Mouse (Mus musculus): ENCODE measurements around the gene Tmem178.

Tmem178 gene

DNA sequence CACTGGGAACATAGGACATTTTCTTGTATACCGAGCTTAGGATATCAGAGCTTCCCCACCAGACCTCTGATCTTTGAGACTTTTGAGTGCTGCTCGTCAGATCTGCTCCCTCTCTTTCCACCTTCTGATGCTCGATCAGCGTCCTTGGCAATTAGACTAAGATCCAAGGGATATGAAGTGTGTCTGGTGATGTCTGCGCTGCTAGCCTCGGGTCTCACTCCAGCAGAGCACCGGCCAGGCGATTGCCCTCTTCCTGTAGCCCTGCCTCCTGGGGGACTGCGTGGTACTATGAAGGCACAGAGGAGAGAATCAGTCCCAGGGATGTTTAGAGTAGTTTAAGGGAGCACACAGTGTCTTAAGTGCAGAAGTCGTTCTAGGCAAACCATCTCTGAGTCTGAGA lies 38.5 kb downstream of the Tmem178 start:
- in situ Hi-C loops (cut with MseI, MboI): loop anchor here in 1 of 2 experiments (25.0 kb wide), 1 partner anchor 396 kb away; the partner anchor contains the start of gene Cdkl4

- in situ Hi-C loops (cut with MseI, MboI): loop anchor here in 1 of 2 experiments (25.0 kb wide), 1 partner anchor 404 kb away; the partner anchor contains the start of gene Cdkl4
Observed at GRCm38 (mm10) chr17:80991535-80992127, 47.2 kb downstream of the Tmem178 start.

- in situ Hi-C loops (cut with MseI, MboI): loop anchor here in 1 of 2 experiments (25.0 kb wide), 1 partner anchor 410 kb away; the partner anchor contains the start of gene Cdkl4
Observed at GRCm38 (mm10) chr17:80997226-80997625, 52.8 kb downstream of the Tmem178 start.

GRCm38 (mm10) chr17:80998958-80999357 lies 54.5 kb downstream of the Tmem178 start:
- in situ Hi-C loops (cut with MseI, MboI): loop anchor here in 1 of 2 experiments (25.0 kb wide), 1 partner anchor 412 kb away; the partner anchor contains the start of gene Cdkl4

DNA sequence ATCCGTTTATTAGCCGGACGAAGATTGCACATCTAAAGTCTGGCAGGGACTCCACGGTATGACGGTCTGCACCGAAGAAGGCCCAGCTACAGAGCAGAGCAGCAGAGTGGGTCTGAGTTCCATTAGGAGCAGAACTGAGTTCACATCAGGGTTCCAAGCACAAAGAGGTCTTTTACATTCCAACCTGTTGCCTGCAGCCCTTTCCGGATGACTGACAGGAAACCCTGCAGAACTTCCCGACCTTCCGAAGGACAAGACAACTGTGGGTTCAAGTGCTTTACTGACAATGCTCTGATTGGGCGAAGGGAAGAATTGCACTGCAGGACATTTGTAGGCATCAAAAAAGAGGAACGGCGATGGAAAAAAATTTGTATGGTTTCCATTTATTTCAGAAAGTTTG lies 56.6 kb downstream of the Tmem178 start:
- in situ Hi-C loops (cut with MseI, MboI): no loop called here

DNA sequence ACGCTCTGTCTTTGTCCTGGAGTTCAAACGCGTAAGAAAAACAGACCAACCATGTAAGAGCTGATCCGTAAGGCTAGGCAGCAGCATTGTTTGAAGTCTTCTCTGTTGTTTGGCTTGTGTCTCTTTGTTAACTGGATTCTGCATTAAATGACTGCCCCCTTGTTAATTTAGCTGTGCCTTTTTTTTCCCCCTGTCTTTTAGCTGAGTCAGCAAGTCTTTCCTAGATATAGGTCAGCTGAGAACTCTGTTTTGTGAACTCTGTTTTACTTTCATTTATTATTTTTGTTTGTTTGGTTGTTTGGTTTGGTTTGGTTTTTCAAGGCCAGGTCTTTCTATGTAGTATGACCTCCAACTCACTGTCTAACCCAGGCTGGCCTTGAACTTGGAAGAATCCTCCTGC lies 57.2 kb downstream of the Tmem178 start:
- in situ Hi-C loops (cut with MseI, MboI): no loop called here

DNA sequence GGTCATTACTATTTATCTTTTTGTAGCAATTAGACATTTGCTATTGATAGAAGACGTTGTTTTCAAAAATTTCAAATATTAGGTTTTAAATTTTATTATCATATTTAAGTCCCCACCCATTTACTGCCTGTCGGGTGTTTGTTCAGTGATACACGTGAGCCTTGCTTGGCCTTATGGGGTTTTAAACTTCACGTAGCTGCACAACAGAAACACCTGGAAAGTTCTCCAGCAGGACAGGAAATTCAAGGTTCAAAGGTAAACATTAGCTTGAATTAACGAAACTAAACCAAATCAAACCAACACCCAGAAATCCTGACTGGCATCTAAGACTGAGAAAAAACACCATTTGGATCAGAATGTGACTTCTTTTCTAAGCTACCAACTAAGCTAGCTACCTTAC lies 57.7 kb downstream of the Tmem178 start:
- in situ Hi-C loops (cut with MseI, MboI): no loop called here

DNA sequence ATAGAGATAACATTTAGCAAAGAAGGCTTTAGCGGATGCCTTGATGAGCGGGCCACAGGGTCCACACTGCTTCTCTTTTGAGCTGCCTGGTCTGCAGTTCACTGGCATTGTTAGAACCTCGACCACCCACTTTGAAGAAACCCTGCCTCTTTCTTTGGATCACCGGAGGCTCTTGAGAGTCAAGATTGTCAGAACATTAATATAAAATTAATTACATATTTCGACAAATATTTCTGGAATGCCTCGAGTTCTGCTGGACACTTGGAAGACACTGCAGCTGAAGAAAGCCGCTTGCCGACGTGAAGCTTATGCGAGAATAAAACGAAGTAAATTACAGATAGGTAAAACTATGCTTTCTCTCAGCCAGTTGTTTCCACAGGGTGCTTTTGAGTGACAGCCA lies 60.0 kb downstream of the Tmem178 start:
- in situ Hi-C loops (cut with MseI, MboI): no loop called here

DNA sequence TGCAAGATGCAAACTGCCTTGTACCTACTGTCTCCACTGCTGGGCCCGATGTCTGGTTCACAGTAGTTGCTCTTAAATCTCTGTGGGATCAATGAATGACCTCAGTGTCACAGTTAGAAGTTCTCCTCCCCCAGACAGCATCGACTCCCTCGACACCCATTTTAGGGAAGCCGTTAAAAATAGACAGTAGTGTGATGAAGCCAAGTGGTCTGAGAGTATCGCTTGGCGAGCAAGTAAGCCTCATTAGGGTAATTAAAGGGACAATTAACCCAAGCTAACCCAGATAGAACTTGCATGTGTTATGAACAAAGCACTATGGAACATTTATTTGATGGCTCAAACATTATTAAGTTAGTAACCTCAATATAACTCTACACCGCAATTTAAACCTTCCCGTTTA lies 60.9 kb downstream of the Tmem178 start:
- in situ Hi-C loops (cut with MseI, MboI): no loop called here

- in situ Hi-C loops (cut with MseI, MboI): no loop called here
Observed at GRCm38 (mm10) chr17:81009112-81009511, 64.7 kb downstream of the Tmem178 start.

- in situ Hi-C loops (cut with MseI, MboI): no loop called here
Observed at GRCm38 (mm10) chr17:81010199-81010598, 65.8 kb downstream of the Tmem178 start.

- in situ Hi-C loops (cut with MseI, MboI): no loop called here
Observed at GRCm38 (mm10) chr17:81010844-81011685, 66.6 kb downstream of the Tmem178 start.

GRCm38 (mm10) chr17:81015814-81016447 lies 71.5 kb downstream of the Tmem178 start:
- in situ Hi-C loops (cut with MseI, MboI): no loop called here

GRCm38 (mm10) chr17:81017132-81017531 lies 72.7 kb downstream of the Tmem178 start:
- in situ Hi-C loops (cut with MseI, MboI): no loop called here

DNA sequence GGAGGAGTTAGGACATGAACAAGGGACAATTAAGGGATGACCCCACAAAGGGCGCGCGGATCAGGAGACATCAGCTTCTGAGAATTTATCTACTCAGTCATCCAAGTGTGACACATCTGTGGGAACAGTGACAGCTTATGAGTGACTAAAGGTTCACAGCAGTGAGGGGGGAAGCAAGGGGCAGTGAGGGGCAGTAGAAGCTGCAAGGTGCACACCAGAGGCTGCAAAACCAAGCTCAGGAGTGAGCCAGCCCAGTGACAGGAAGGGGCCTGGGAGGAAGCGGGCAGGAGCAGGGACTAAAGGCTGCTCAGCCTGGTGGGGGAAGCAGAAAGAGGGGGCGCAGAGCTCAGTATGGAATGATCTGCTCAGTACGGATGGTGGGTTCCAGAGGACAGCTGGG lies 82.9 kb downstream of the Tmem178 start:
- in situ Hi-C loops (cut with MseI, MboI): no loop called here

- in situ Hi-C loops (cut with MseI, MboI): no loop called here
Observed at GRCm38 (mm10) chr17:81031830-81032442, 87.5 kb downstream of the Tmem178 start.

DNA sequence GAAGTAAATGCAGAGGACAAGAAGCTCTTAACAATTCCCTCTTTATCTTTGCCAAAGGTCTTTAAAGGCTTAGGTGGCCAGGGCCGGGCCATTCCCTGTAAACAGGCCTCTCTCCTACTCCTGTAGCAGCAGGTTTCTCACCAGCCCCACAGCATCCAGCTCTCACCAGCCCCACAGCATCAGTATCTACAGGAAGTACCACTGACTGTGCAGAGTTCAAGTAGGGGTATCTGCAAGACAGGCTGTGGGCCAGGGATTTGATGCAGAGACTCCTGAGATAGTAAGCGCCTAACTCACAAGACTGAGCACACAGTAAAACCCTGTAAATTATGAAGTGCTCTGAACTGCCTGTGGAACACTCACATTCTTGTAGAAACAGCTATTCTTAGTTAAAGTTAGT lies 88.5 kb downstream of the Tmem178 start:
- in situ Hi-C loops (cut with MseI, MboI): no loop called here

- in situ Hi-C loops (cut with MseI, MboI): no loop called here
Observed at GRCm38 (mm10) chr17:81035354-81035753, 90.9 kb downstream of the Tmem178 start.

- in situ Hi-C loops (cut with MseI, MboI): no loop called here
Observed at GRCm38 (mm10) chr17:81038707-81039408, 94.4 kb downstream of the Tmem178 start.

- in situ Hi-C loops (cut with MseI, MboI): no loop called here
Observed at GRCm38 (mm10) chr17:81041662-81042061, 97.2 kb downstream of the Tmem178 start.

DNA sequence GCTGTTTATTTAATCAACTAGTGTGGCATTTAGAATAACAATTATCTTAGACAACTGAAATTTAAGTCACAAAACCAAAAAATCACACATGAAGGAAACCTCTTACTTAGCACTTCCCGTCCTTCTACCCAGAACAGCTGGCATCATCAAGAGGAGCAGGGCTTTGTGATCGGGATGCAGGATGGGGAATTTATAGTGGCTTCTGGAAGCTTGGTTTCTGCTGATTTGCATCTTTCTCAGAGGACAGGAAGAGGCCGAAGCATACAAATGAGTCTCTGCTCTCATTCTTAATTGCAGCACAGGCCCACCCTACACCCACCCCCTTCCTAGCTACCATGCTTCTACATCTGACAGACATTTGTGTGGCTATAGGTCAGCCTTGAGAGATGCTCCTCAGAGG lies 99.9 kb downstream of the Tmem178 start:
- in situ Hi-C loops (cut with MseI, MboI): no loop called here
